Mouse (Mus musculus): Measurements from ENCODE around the gene Lztfl1. TPM values are rescaled to one million over a fixed set of nuclear protein-coding genes. Genes with fewer than 3 reads are reported as not detected.

The Lztfl1 gene
- polyA plus RNA-seq (2015; fragmentation: Illumina TruSeq; extraction: RNeasy Lipid Tissue Mini Kit (QIAGEN cat#74804); ENCODE audit: low read depth, low replicate concordance) = 56.7 TPM

GRCm38 (mm10) chr9:123717186-123718008 lies at the start of gene Lztfl1:
TSS of gene Lztfl1 (minus strand) at chr9:123717697.

GRCm38 (mm10) chr9:123678327-123679105 lies 39.0 kb downstream of the Lztfl1 start, which contains the start of the genes Ccr9 and Slc6a20a:
TSS of gene Ccr9 (plus strand) at chr9:123678439.
TSS of gene Slc6a20a (minus strand) at chr9:123678885.

Other genes with a start within 250 kb of the Lztfl1 start
- gene Limd1, start 239.0 kb downstream of the Lztfl1 start, polyA plus RNA-seq (2015; fragmentation: Illumina TruSeq; extraction: RNeasy Lipid Tissue Mini Kit (QIAGEN cat#74804); ENCODE audit: low read depth, low replicate concordance) = 7.9 TPM
- gene Sacm1l, start 187.9 kb downstream of the Lztfl1 start, polyA plus RNA-seq (2015; fragmentation: Illumina TruSeq; extraction: RNeasy Lipid Tissue Mini Kit (QIAGEN cat#74804); ENCODE audit: low read depth, low replicate concordance) = 87.7 TPM
- gene Slc6a20b, start 85.1 kb downstream of the Lztfl1 start, polyA plus RNA-seq (2015; fragmentation: Illumina TruSeq; extraction: RNeasy Lipid Tissue Mini Kit (QIAGEN cat#74804); ENCODE audit: low read depth, low replicate concordance) = not detected
- gene Ccr9, start 39.3 kb downstream of the Lztfl1 start, polyA plus RNA-seq (2015; fragmentation: Illumina TruSeq; extraction: RNeasy Lipid Tissue Mini Kit (QIAGEN cat#74804); ENCODE audit: low read depth, low replicate concordance) = 0.22 TPM
- gene Slc6a20a, start 38.8 kb downstream of the Lztfl1 start, polyA plus RNA-seq (2015; fragmentation: Illumina TruSeq; extraction: RNeasy Lipid Tissue Mini Kit (QIAGEN cat#74804); ENCODE audit: low read depth, low replicate concordance) = 18.5 TPM
- gene Cxcr6, start 88.8 kb upstream of the Lztfl1 start, polyA plus RNA-seq (2015; fragmentation: Illumina TruSeq; extraction: RNeasy Lipid Tissue Mini Kit (QIAGEN cat#74804); ENCODE audit: low read depth, low replicate concordance) = not detected
- gene Fyco1, start 134.2 kb upstream of the Lztfl1 start, polyA plus RNA-seq (2015; fragmentation: Illumina TruSeq; extraction: RNeasy Lipid Tissue Mini Kit (QIAGEN cat#74804); ENCODE audit: low read depth, low replicate concordance) = 20.7 TPM
- not detected for gene Xcr1, start 144.3 kb upstream of the Lztfl1 start, polyA plus RNA-seq (2015; fragmentation: Illumina TruSeq; extraction: RNeasy Lipid Tissue Mini Kit (QIAGEN cat#74804); ENCODE audit: low read depth, low replicate concordance)